Mouse (Mus musculus): ENCODE data around the gene Fam117b. TPM values are rescaled to one million over a fixed set of nuclear protein-coding genes. Genes with fewer than 3 reads are reported as not detected.

Gene Fam117b
- polyA plus RNA-seq, 1 experiment from 2014 or later, result 14.6 TPM

- no peak for ATAC-seq (replicated peaks; ENCODE audit: insufficient number of reproducible peaks, low FRiP score, low TSS enrichment, low read depth)
- H3K4me2 ChIP-seq (ENCODE audit: low read depth, low read length), result no peak overlapping the region
- 86% methylated on average over 10 of the region's 10 CpGs for WGBS
Observed at GRCm38 (mm10) chr1:60007337-60007736, 94.5 kb downstream of the Fam117b start.

GRCm38 (mm10) chr1:60008743-60009142 lies 95.9 kb downstream of the Fam117b start:
- no peak overlapping the region for H3K4me2 ChIP-seq (ENCODE audit: low read depth, low read length)
- DNase-seq (ENCODE audit: low spot score) (no peak), ATAC-seq (replicated peaks; ENCODE audit: insufficient number of reproducible peaks, low FRiP score, low TSS enrichment, low read depth) (no peak)
- WGBS, result 91% methylated on average over 2 of the region's 2 CpGs
- no peak overlapping the region for H3K27ac ChIP-seq (replicated peaks; ENCODE audit: low read depth, low read length)
- no peaks in the 10 kb centered on the region for H3K9me3 ChIP-seq (replicated peaks; ENCODE audit: control insufficient read depth, low read length)
- no peak overlapping the region for H3K4me3 ChIP-seq (ENCODE audit: low read depth, low read length)
- H3K27me3 ChIP-seq (ENCODE audit: control insufficient read depth, insufficient read depth, low read length), result no peaks in the 10 kb centered on the region
- H3K4me1 ChIP-seq (ENCODE audit: control insufficient read depth, insufficient read depth, low read length), result no peaks in the 10 kb centered on the region
- no peak overlapping the region for H3K9ac ChIP-seq (replicated peaks; ENCODE audit: low read length)
- no peaks in the 10 kb centered on the region for H3K36me3 ChIP-seq (replicated peaks; ENCODE audit: control insufficient read depth, insufficient read depth, low read depth, low read length)

More at GRCm38 (mm10) chr1:60007337-60007736, 94.5 kb downstream of the Fam117b start:
- Histone ChIP-seq H3K27ac (replicated peaks; ENCODE audit: low read depth, low read length) (no peak overlapping the region), H3K9me3 (replicated peaks; ENCODE audit: control insufficient read depth, low read length) (no peaks in the 10 kb centered on the region), H3K9ac (replicated peaks; ENCODE audit: low read length) (no peak overlapping the region), H3K4me3 (ENCODE audit: low read depth, low read length) (no peak overlapping the region), H3K27me3 (ENCODE audit: control insufficient read depth, insufficient read depth, low read length) (no peaks in the 10 kb centered on the region), H3K36me3 (replicated peaks; ENCODE audit: control insufficient read depth, insufficient read depth, low read depth, low read length) (no peaks in the 10 kb centered on the region), H3K4me1 (ENCODE audit: control insufficient read depth, insufficient read depth, low read length) (no peaks in the 10 kb centered on the region)
- no peak for DNase-seq (ENCODE audit: low spot score)

GRCm38 (mm10) chr1:60013779-60014178 lies 101.0 kb downstream of the Fam117b start:
- WGBS, result 94% methylated on average over 10 of the region's 10 CpGs
- no peak for DNase-seq (ENCODE audit: low spot score)
- Histone ChIP-seq H3K27ac (replicated peaks; ENCODE audit: low read depth, low read length) (no peak overlapping the region), H3K36me3 (replicated peaks; ENCODE audit: control insufficient read depth, insufficient read depth, low read depth, low read length) (no peaks in the 10 kb centered on the region), H3K4me3 (ENCODE audit: low read depth, low read length) (no peak overlapping the region), H3K4me2 (ENCODE audit: low read depth, low read length) (no peak overlapping the region), H3K9ac (replicated peaks; ENCODE audit: low read length) (no peak overlapping the region), H3K27me3 (ENCODE audit: control insufficient read depth, insufficient read depth, low read length) (no peaks in the 10 kb centered on the region), H3K4me1 (ENCODE audit: control insufficient read depth, insufficient read depth, low read length) (no peaks in the 10 kb centered on the region), H3K9me3 (replicated peaks; ENCODE audit: control insufficient read depth, low read length) (no peaks in the 10 kb centered on the region)
- no peak for ATAC-seq (replicated peaks; ENCODE audit: insufficient number of reproducible peaks, low FRiP score, low TSS enrichment, low read depth)

- H3K4me1 ChIP-seq (ENCODE audit: control insufficient read depth, insufficient read depth, low read length), result no peaks in the 10 kb centered on the region
- no peak for DNase-seq (ENCODE audit: low spot score)
Observed at GRCm38 (mm10) chr1:60015511-60015910, 102.7 kb downstream of the Fam117b start.

GRCm38 (mm10) chr1:60016136-60016611 lies 103.4 kb downstream of the Fam117b start:
- no peaks in the 10 kb centered on the region for H3K36me3 ChIP-seq (replicated peaks; ENCODE audit: control insufficient read depth, insufficient read depth, low read depth, low read length)
- no peaks in the 10 kb centered on the region for H3K9me3 ChIP-seq (replicated peaks; ENCODE audit: control insufficient read depth, low read length)
- no peak overlapping the region for H3K9ac ChIP-seq (replicated peaks; ENCODE audit: low read length)
- no peak overlapping the region for H3K27ac ChIP-seq (replicated peaks; ENCODE audit: low read depth, low read length)
- no peak overlapping the region for H3K4me3 ChIP-seq (ENCODE audit: low read depth, low read length)
- H3K4me2 ChIP-seq (ENCODE audit: low read depth, low read length), result no peak overlapping the region
- no peaks in the 10 kb centered on the region for H3K27me3 ChIP-seq (ENCODE audit: control insufficient read depth, insufficient read depth, low read length)
- WGBS, result 77% methylated on average over 5 of the region's 5 CpGs
- no peaks in the 10 kb centered on the region for H3K4me1 ChIP-seq (ENCODE audit: control insufficient read depth, insufficient read depth, low read length)
- DNase-seq (ENCODE audit: low spot score) (no peak), ATAC-seq (replicated peaks; ENCODE audit: insufficient number of reproducible peaks, low FRiP score, low TSS enrichment, low read depth) (no peak)

More at GRCm38 (mm10) chr1:60015511-60015910, 102.7 kb downstream of the Fam117b start:
- Histone ChIP-seq H3K9ac (replicated peaks; ENCODE audit: low read length) (no peak overlapping the region), H3K27ac (replicated peaks; ENCODE audit: low read depth, low read length) (no peak overlapping the region), H3K36me3 (replicated peaks; ENCODE audit: control insufficient read depth, insufficient read depth, low read depth, low read length) (no peaks in the 10 kb centered on the region), H3K27me3 (ENCODE audit: control insufficient read depth, insufficient read depth, low read length) (no peaks in the 10 kb centered on the region), H3K9me3 (replicated peaks; ENCODE audit: control insufficient read depth, low read length) (no peaks in the 10 kb centered on the region), H3K4me3 (ENCODE audit: low read depth, low read length) (no peak overlapping the region), H3K4me2 (ENCODE audit: low read depth, low read length) (no peak overlapping the region)
- WGBS, result 82% methylated on average over 6 of the region's 6 CpGs
- ATAC-seq (replicated peaks; ENCODE audit: insufficient number of reproducible peaks, low FRiP score, low TSS enrichment, low read depth), result no peak

GRCm38 (mm10) chr1:60017031-60017469 lies 104.2 kb downstream of the Fam117b start:
- Histone ChIP-seq H3K4me2 (ENCODE audit: low read depth, low read length) (no peak overlapping the region), H3K4me3 (ENCODE audit: low read depth, low read length) (no peak overlapping the region), H3K36me3 (replicated peaks; ENCODE audit: control insufficient read depth, insufficient read depth, low read depth, low read length) (no peaks in the 10 kb centered on the region), H3K27me3 (ENCODE audit: control insufficient read depth, insufficient read depth, low read length) (no peaks in the 10 kb centered on the region), H3K9me3 (replicated peaks; ENCODE audit: control insufficient read depth, low read length) (no peaks in the 10 kb centered on the region), H3K4me1 (ENCODE audit: control insufficient read depth, insufficient read depth, low read length) (no peaks in the 10 kb centered on the region), H3K9ac (replicated peaks; ENCODE audit: low read length) (no peak overlapping the region), H3K27ac (replicated peaks; ENCODE audit: low read depth, low read length) (no peak overlapping the region)
- no peak for ATAC-seq (replicated peaks; ENCODE audit: insufficient number of reproducible peaks, low FRiP score, low TSS enrichment, low read depth)
- no peak for DNase-seq (ENCODE audit: low spot score)
- 87% methylated on average over 1 of the region's 1 CpGs for WGBS

Other genes with a start within 250 kb of the Fam117b start
- 639 and 717 TPM in 2 replicates for gene Sumo1, start 242.2 kb upstream of the Fam117b start, polyA plus RNA-seq (2014; fragmentation: Nextera tagmentation; extraction: Ambion mirVana)
- 300 and 347 TPM in 2 replicates for gene Nop58, start 228.0 kb upstream of the Fam117b start, polyA plus RNA-seq (2014; fragmentation: Nextera tagmentation; extraction: Ambion mirVana)
- gene Bmpr2, start 149.6 kb upstream of the Fam117b start, polyA plus RNA-seq (2014; fragmentation: Nextera tagmentation; extraction: Ambion mirVana), result 11.6 and 11.9 TPM in 2 replicates
- 1.2 and 2.2 TPM in 2 replicates for gene Ica1l, start 130.2 kb downstream of the Fam117b start, polyA plus RNA-seq (2014; fragmentation: Nextera tagmentation; extraction: Ambion mirVana)
- gene Carf, start 185.2 kb downstream of the Fam117b start, polyA plus RNA-seq (2014; fragmentation: Nextera tagmentation; extraction: Ambion mirVana), result 5.1 and 6.7 TPM in 2 replicates
- gene Wdr12, start 185.6 kb downstream of the Fam117b start, polyA plus RNA-seq (2014; fragmentation: Nextera tagmentation; extraction: Ambion mirVana), result 54.1 and 59.0 TPM in 2 replicates

Measured in embryonic facial prominence, embryonic 11.5 days (tissue).